Mouse (Mus musculus) left cerebral cortex, adult 2 months (tissue): ENCODE measurements around the gene Kank1. TPM values are rescaled to one million over a fixed set of nuclear protein-coding genes. Genes with fewer than 3 reads are reported as not detected.

Source experiments
- DNase-seq, 2 experiments: peaks; one replicate each; pipeline ENCODE4 v3.0.0; 2021 to 2022; ENCODE audit warnings: low spot score in 2 of 2, mixed read lengths in 1 of 2; ENCODE audit errors: extremely low spot score in 1 of 2
- H3K27ac ChIP-seq: fragments of 200-600 bp; 2 replicates; pipeline ENCODE4 v1.8.1; 2022
- H3K4me3 ChIP-seq: fragments of 200-600 bp; 2 replicates; pipeline ENCODE4 v1.8.1; 2022
- CTCF ChIP-seq: fragments of 200-600 bp; IDR thresholded peaks from 2 replicates; pipeline ENCODE4 v1.8.1; 2022; ENCODE audit warnings: antibody characterized with exemption, mild to moderate bottlenecking, moderate library complexity
- intact Hi-C: fragments of 180-260 bp; cut with DNase I; formaldehyde crosslinking; loops from one replicate; pipeline ENCODE4 v1.15.1; 2025
- total RNA-seq, 2 experiments: library from RNA; stranded (reverse); gene quantifications; 2 replicates each; pipeline ENCODE4 v1.2.3; 2021

Kank1 gene
- total RNA-seq, 2 experiments from 2014 or later, result 14.1 to 20.0 TPM

DNA sequence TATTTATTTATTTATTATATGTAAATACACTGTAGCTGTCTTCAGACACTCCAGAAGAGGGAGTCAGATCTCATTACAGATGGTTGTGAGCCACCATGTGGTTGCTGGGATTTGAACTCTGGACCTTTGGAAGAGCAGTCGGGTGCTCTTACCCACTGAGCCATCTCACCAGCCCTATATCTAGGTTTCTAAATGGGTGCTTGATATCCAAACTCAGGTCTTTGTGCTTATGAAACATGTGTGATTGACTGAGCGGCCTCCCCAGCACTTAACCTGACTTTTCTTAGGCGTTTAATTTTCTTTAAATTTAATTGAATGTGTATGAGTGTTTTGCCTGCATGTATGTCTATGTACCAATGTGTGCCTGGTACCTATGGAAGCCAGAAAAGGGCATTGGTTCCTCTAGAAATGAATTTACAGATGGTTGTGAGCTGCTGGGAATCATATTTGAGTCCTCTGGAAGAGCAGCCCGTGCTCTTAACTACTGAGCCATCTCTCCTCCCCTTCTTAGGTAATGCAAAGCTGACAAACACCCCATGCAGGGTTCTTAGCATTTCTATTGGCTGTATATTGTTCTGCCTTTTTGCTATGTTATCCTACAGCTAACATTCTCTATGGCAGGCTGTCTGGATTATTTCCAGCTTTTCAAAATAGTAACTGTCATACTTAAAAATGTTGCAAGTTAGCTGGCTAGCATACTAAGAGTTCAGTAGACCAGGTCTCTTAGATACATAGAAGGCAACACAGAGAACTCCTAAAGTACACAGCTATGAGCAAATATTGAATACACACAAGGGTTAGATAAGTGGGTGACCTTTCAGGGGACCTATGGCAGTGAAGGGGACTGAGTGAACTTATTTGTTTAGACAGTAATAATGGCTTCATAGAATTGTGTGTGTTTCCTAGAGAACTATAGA is 6.5 kb upstream of the Kank1 start:
- H3K4me3 ChIP-seq, result no peak overlapping the region
- no peak for TF ChIP-seq CTCF
- no peak for DNase-seq
- H3K27ac ChIP-seq, result no peak overlapping the region
- intact Hi-C loops, result no loop called here

DNA sequence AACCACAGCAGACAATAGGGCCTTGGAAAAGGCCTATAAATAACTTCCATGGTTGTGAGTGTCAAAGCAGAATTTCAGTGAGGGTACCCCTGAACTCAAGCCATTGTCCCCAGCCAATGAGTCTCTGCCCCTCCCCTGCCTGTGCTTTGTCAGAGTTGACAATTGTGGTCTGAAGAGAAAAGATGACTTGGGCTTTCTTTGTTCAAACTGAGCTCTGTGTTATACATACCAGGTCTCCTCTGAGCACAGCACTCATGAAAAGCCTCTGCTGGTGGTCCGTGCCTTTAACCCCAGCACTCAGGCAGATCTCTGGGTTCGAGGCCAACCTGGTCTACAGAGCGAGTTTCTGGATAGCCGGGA is 5.8 kb upstream of the Kank1 start:
- TF ChIP-seq CTCF, result no peak
- H3K27ac ChIP-seq, result no peak overlapping the region
- intact Hi-C loops, result no loop called here
- H3K4me3 ChIP-seq, result no peak overlapping the region
- DNase-seq, result no peak

DNA sequence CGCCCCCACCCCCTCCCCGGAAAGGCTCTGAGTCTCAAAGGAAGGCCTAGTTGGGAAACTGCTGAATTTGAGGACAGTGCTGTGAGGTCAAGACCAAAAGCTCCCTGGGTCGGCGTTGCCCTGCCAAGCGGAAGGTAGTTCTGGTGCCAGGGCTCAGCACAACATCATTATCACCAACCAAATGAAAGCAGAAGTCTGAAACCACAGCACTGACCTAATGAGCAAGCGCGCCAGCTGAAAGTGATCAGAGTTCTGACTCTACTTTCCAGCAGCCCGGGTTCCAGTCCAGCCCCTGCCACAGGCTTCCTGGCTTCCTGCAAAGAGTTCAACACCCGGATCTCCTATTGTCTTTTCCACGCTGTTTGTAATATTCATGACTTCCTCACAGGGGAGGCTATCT is 4.7 kb upstream of the Kank1 start:
- TF ChIP-seq CTCF, result no peak
- no peak overlapping the region for H3K4me3 ChIP-seq
- no peak for DNase-seq
- no peak overlapping the region for H3K27ac ChIP-seq
- intact Hi-C loops, result no loop called here

DNA sequence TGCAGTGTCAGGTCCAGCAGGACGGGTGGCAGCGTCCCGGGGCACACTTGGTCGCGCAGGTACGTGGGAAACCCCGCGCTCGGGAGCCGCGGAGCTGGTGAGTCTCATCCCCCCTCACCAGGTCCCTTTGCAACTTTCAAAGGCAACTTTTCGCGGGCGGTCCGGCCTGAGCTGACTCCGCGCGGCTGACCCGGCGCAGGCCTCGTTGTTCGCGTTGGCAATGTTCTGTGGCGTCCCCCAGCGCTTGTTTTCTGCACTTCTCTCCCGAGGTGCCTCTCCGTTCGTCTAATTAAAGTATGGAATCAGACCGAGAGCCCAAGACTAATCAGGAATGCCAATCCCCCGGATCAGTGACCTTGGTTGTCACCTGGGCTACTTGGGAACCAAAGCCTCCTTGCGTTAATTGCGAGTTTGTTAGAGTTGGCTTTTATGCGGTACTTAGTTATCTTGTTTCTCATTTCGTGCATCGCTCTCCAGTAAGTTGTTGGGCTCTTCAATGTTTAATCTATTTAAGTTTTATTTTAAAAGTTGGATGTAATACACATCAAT is 791 bp downstream of the Kank1 start:
- Histone ChIP-seq H3K4me3 (peak overlapping the region; percentile 56), H3K27ac (peak overlapping the region; percentile 61)
- intact Hi-C loops, result loop anchor here (5.0 kb wide), 1 partner anchor 105 kb away; no protein-coding TSS in a partner anchor
- TF ChIP-seq CTCF, result peak; percentile 24
- DNase-seq, result peak; percentile 23

DNA sequence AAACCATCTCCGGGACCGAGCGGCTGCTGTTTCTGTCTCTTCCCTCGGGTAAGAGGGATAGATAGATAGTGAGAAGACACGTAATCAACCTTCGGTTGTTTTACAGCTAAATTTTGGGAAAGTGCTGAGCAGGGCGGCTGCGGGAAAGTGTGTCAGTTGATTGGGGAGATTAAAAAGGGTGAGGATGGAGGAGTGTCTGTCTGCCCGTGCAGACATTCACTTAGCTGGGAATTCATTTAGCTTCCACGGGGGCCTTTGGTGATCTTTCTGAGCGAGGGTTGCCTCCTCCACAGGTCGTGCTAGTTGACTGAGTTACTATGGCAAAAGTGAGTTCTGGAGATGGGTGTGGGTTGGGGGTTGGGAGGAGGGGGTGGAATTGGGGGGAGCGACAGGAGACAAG is 1.3 kb downstream of the Kank1 start:
- intact Hi-C loops, result loop anchor here (5.0 kb wide), 1 partner anchor 106 kb away; no protein-coding TSS in a partner anchor
- TF ChIP-seq CTCF, result no peak
- H3K27ac ChIP-seq, result no peak overlapping the region; the same call in 1 of the 2 replicates

DNA sequence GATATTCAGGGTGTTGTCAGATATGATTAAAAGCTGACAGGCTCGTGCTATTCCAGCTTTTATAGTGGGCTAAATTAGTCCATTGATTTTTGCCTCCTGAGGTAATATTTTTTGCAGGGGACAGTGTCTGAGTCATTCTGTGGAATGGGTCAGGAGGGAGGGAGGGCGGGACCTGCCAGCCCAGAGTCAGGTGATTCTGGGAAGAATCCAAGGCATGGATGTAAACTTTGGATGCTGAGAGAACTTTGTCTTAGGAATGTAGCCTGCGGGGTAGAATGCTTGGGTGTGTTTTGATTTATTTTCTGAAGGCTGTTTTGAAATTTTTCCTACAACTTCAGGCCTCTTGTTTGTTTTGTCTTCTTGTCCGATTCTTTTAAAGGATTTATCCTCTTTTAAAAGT is 6.8 kb downstream of the Kank1 start:
- Histone ChIP-seq H3K27ac (no peak overlapping the region), H3K4me3 (no peak overlapping the region)
- TF ChIP-seq CTCF, result no peak
- DNase-seq, result no peak
- intact Hi-C loops, result no loop called here

More for the DNA sequence above, 1.3 kb downstream of the Kank1 start:
- peak overlapping the region; percentile 56 for H3K4me3 ChIP-seq
- no peak for DNase-seq

DNA sequence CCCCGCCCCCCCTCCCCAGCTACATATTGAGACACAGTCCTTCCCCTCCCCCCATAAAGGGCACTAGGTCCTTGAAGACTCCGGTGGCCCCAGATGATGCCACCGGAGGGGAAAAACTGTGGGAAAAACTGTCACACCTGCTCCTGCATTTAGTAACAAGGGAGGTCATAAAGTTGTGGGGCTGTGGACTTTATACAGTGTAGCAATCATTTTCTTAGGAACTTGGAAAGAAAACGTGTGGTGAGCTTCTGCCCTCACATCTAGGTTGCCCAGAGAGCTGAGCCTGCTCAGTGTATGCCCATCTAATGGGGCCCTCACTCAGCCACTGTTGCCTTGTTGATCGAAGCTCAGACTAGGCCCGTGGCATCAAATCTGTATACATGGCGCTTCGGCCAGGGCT is 9.3 kb downstream of the Kank1 start:
- intact Hi-C loops, result no loop called here

DNA sequence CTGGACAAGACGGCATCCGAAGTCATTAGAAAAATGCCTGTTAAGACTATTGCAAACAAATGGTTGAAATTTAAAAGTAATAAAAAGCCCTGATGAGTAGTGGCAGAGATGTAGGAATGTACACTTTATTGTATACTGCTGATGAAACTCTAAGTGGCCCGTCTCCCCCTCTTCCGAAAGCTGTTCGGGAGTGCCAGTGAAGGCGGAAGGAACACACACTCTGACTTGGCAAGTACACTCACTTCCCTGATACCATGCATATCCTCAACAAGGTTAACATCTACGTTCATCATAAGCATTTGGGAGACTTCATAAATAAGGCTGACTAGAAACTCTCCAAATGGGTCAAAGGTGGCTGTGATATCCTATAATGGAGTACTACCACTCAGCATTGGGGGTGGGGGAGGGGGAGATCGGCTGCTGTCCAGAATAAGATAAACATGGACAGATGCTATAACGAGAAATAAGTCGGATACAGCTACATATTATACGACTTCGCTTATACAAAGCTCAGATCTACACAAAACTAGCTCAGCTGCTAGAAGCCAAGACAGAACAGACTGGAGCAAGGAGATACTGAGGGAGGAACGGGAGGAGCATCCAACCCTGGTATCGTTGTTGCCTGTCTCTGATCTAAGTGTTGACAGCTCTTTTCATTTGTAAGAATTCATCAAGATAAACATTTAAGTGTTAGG is 11.2 kb downstream of the Kank1 start:
- intact Hi-C loops, result no loop called here
- Histone ChIP-seq H3K4me3 (no peak overlapping the region), H3K27ac (no peak overlapping the region)
- no peak for DNase-seq
- TF ChIP-seq CTCF, result no peak

More for the DNA sequence above, 9.3 kb downstream of the Kank1 start:
- no peak for DNase-seq
- TF ChIP-seq CTCF, result no peak
- H3K4me3 ChIP-seq, result no peak overlapping the region
- no peak overlapping the region for H3K27ac ChIP-seq

DNA sequence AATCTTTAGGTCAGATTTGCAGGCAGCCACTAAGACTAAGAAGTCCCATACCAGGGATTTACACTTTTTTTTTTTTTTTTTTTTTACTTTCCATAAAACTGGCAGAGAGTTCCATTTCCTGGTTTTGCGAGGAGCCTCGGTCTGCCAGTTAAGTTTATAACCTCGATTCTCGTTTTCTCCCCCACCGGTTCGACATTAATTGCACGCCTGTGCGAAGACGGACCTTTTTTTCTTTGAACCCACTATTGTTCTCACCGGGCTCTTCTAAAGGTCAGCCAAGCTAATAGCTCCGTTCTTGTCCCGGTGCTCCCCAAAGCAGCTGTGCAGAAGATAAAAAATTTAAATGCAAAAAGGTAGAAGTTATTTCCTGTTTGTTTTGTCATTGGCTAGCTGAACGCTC is 12.5 kb downstream of the Kank1 start:
- no peak for TF ChIP-seq CTCF
- H3K27ac ChIP-seq, result no peak overlapping the region
- intact Hi-C loops, result no loop called here
- H3K4me3 ChIP-seq, result no peak overlapping the region
- no peak for DNase-seq

DNA sequence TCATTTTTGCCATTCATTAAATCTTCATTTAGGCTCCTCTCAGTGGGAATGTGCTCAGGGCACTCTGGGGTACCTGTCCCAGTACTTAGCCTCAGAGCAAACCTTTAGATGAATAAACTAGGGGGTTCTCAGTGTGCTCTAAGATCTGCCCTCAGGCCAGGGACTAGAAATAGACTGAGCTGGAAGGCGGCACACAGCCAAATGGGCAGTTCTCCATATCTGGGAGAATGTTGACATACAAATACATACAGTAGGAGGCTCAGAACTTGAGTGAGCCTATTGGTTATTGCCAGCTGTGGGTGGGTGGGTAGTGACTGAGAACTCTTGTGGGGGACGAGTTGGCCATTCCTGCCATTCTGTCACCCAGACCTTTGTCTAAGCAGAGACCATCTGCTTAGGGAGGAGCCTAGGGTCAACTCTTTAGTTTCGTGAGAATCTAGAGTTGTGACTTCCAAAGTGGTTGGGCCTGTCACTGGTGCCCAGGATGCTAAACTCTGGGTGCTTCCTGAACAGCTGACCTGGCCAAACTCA is 14.9 kb downstream of the Kank1 start:
- DNase-seq, result no peak
- Histone ChIP-seq H3K4me3 (no peak overlapping the region), H3K27ac (no peak overlapping the region)
- TF ChIP-seq CTCF, result no peak
- intact Hi-C loops, result no loop called here

DNA sequence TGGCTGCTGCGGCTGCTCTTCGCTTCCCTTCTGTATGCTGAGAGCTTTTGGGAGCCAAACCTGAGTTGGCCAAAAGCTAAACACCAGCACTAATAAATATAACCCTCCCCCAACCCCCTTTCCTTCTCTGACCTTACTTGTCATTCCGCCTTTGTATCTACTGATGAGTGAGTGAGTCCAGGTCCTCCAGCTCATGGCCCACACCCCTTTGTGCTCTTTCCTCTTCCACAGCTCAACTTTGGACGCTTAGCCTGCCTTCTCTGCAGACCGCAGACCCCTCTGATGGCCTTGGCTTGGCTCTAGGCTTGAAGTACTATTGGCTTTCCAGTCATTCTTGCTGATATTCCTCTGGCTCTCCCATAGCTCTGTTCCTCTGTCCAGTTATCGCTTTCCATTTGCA is 16.4 kb downstream of the Kank1 start:
- intact Hi-C loops, result no loop called here
- Histone ChIP-seq H3K4me3 (no peak overlapping the region), H3K27ac (no peak overlapping the region)
- no peak for DNase-seq
- no peak for TF ChIP-seq CTCF

DNA sequence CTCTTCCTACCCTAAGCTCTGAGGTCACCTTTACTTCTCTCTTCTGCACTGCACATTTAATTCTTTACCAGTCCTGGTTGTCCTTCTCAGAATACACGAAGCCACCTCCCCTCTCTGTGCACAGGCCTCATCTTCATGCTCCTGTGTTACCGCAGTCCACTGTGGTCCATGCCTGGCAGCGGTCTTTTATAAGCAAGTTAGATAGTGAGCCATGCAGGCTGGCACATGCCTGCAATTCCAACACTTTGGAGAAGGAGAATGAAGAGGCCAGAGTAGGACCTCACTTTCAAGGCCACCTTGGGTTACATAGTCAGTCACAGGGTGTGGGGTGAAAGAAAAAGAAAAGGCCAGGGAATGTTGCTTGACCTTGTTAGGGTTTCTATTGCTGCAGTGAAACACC is 16.9 kb downstream of the Kank1 start:
- TF ChIP-seq CTCF, result no peak
- intact Hi-C loops, result no loop called here
- H3K27ac ChIP-seq, result no peak overlapping the region
- DNase-seq, result no peak
- no peak overlapping the region for H3K4me3 ChIP-seq
